ENCODE assay signal across 19 mouse cellular contexts in genomic region chr3:63417284-63417683, GRCm38 (mm10).
DNase-seq lines count a peak whose midpoint lies in the region; TF ChIP-seq lines count a peak whose summit lies in the region.
"Had no signal": no experiment of that assay in that cellular context is flagged by ENCODE, and none has a peak within 500 bp of the region (broad histone marks: within the 10 kb centered on the region; RNA-seq: fewer than 3 reads in every experiment).

No protein-coding gene starts in this region.

- intact Hi-C loops in heart, postnatal 25 days (cut with DNase I), result loop anchor here (2.0 kb wide), 1 partner anchor 66 kb away; the partner anchor contains the start of gene Gm34302

- no peak for TF ChIP-seq CTCF in kidney, adult 2 months (conservative IDR thresholded peaks at IDR 0.05; ENCODE audit: insufficient read depth, insufficient read length, low read depth, low read length)

- H3K4me3 ChIP-seq in kidney, adult 2 months (ENCODE audit: insufficient read depth, low read depth, low read length), result no peak overlapping the region
- H3K4me3 ChIP-seq: forebrain, embryonic 15.5 days; hindbrain, embryonic 13.5 days; limb, embryonic 13.5 days; liver, embryonic 15.5 days; midbrain, embryonic 10.5 days had no signal

- no peaks in the 10 kb centered on the region for H3K27me3 ChIP-seq in kidney, adult 2 months (replicated peaks; ENCODE audit: control insufficient read depth, insufficient read depth, low read length)
- H3K27me3 ChIP-seq: CH12.LX; forebrain, embryonic 15.5 days; hindbrain, embryonic 13.5 days; limb, embryonic 13.5 days; liver, embryonic 15.5 days had no signal

- no peak overlapping the region for H3K27ac ChIP-seq in kidney, adult 2 months (ENCODE audit: insufficient read depth, low read depth, low read length)
- H3K27ac ChIP-seq: forebrain, embryonic 15.5 days; hindbrain, embryonic 13.5 days; limb, embryonic 13.5 days; liver, embryonic 15.5 days; macrophage; midbrain, embryonic 10.5 days had no signal

- no peaks in the 10 kb centered on the region for H3K36me3 ChIP-seq in kidney, adult 2 months (ENCODE audit: control insufficient read depth, insufficient read depth, low read length)
- H3K36me3 ChIP-seq: forebrain, embryonic 15.5 days; hindbrain, embryonic 13.5 days; limb, embryonic 13.5 days; liver, embryonic 15.5 days; midbrain, embryonic 10.5 days had no signal

- H3K4me1 ChIP-seq in kidney, adult 2 months (ENCODE audit: control insufficient read depth, insufficient read depth, low read length), result peaks cover 10% of the 10 kb centered on the region
- H3K4me1 ChIP-seq: forebrain, embryonic 15.5 days; hindbrain, embryonic 13.5 days; liver, embryonic 15.5 days had no signal

- whole genome bisulfite sequencing in kidney, adult 2 months, result 62% methylated on average over 1 of the region's 1 CpGs

- peak; percentile 36 for DNase-seq in adrenal gland, postnatal 14 days
- DNase-seq in adrenal gland, adult 8-10 months, result no peak
- peak; percentile 71 for DNase-seq in kidney, adult 2 months
- no peak for DNase-seq in kidney, adult 18-20 months
- peak; percentile 4 to 42 for DNase-seq in adrenal gland, postnatal 36 days
- DNase-seq in heart, postnatal 25 days (ENCODE audit: low spot score), result peak; percentile 3
- DNase-seq in thymus, postnatal 36 days, result no peak
- DNase-seq in embryo, embryonic 10 days (ENCODE audit: low spot score), result no peak
- DNase-seq: cerebellum, adult 9-10 months; gastrocnemius, postnatal 25 days; right cerebral cortex, postnatal 25 days; thymus, adult 18-20 months had no signal

- no peak for TF ChIP-seq POLR2A in kidney, adult 2 months (IDR thresholded peaks at IDR 0.05; ENCODE audit: low read depth, low read length)

Comparison
In these comparisons a context has a peak if more than half of its experiments do, and no peak if none do; other contexts are left out.
1. DNase-seq: peak in adrenal gland, postnatal 14 days (single experiment), kidney, adult 2 months (single experiment), adrenal gland, postnatal 36 days (2 of 2) and heart, postnatal 25 days (single experiment); none in adrenal gland, adult 8-10 months (single experiment), kidney, adult 18-20 months (single experiment), thymus, postnatal 36 days (0 of 2) and embryo, embryonic 10 days (single experiment).